ENCODE assay signal across 8 mouse cellular contexts in the genomic region with DNA sequence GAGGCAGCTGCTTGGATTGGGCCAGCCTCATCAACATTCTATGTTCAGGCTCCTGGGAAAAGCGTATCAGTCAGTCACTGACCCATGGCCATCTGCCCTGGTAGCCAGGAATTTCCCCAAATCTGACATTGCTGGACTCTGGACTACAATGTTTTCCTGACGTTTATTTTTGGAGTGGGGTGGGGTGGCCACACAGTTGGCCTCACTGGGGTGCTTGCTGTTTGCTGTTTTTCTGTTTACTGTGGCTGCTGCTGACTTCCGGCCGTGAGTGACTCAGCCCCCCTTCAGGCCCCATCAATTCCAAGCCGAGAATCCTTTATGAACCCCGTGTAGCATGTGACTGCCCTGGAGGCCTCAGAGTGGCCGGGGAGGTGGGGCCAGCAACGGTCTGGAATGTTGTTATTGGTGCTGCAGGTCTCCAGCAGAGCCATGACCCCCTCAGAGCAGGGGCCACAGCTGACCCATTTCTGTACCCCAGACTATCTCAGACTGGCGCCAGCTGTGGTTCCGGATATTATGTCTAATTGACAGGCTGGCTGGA. TPM values are rescaled to one million over a fixed set of nuclear protein-coding genes. Genes with fewer than 3 reads are reported as not detected.
A peak's percentile ranks its signal among the peaks of the same experiment; 100 is the strongest.
DNase-seq lines count a peak whose midpoint lies in the region; ATAC-seq and TF ChIP-seq lines count a peak whose summit lies in the region.
"Had no signal": no experiment of that assay in that cellular context is flagged by ENCODE, and none has a peak within 500 bp of the region (broad histone marks: within the 10 kb centered on the region; RNA-seq: fewer than 3 reads in every experiment).

No protein-coding gene starts in this region.

- no peaks in the 10 kb centered on the region for H3K9me3 ChIP-seq in G1E (replicated peaks)
- H3K9me3 ChIP-seq in heart, embryonic 16.5 days (replicated peaks; ENCODE audit: control insufficient read depth, low read length) = no peaks in the 10 kb centered on the region
- H3K9me3 ChIP-seq in limb, embryonic 12.5 days = no peaks in the 10 kb centered on the region
- H3K9me3 ChIP-seq in forebrain, embryonic 15.5 days = no peaks in the 10 kb centered on the region

- H3K9ac ChIP-seq in heart, embryonic 16.5 days (ENCODE audit: low read length) = no peak overlapping the region
- 0 out of 2 replicates have a peak overlapping the region, but pooled peaks have one; percentile 18 for H3K9ac ChIP-seq in limb, embryonic 12.5 days (replicated peaks)
- no peak overlapping the region for H3K9ac ChIP-seq in forebrain, embryonic 15.5 days (replicated peaks)

- 0 out of 2 replicates have a peak overlapping the region, but pooled peaks have one; percentile 9 for H3K4me2 ChIP-seq in heart, embryonic 16.5 days (ENCODE audit: low read depth, low read length)
- H3K4me2 ChIP-seq in limb, embryonic 12.5 days = no peak overlapping the region
- no peak overlapping the region for H3K4me2 ChIP-seq in forebrain, embryonic 15.5 days (replicated peaks)

- H3K4me3 ChIP-seq in G1E (ENCODE audit: low read depth, low read length) = peak overlapping the region; percentile 41; the same call in 1 of the 2 replicates
- no peak overlapping the region for H3K4me3 ChIP-seq in heart, embryonic 16.5 days (ENCODE audit: low read length)
- no peak overlapping the region for H3K4me3 ChIP-seq in limb, embryonic 12.5 days (replicated peaks)
- no peak overlapping the region for H3K4me3 ChIP-seq in forebrain, embryonic 15.5 days

- no peak for TF ChIP-seq CTCF in G1E (IDR thresholded peaks at IDR 0.05; ENCODE audit: low read depth, low read length)
- TF ChIP-seq CTCF in Patski (IDR thresholded peaks at IDR 0.05) = no peak

- in situ Hi-C loops in Patski (cut with MboI; ENCODE audit: low pct_unique_long_range_greater_than_20kb) = no loop called here

- H3K27me3 ChIP-seq in G1E (ENCODE audit: insufficient read depth, low read length) (peaks cover 43% of the 10 kb centered on the region), Patski (no peaks in the 10 kb centered on the region)
- no peaks in the 10 kb centered on the region for H3K27me3 ChIP-seq in heart, embryonic 16.5 days (ENCODE audit: control insufficient read depth, insufficient read depth, low read length)
- H3K27me3 ChIP-seq in limb, embryonic 12.5 days = no peaks in the 10 kb centered on the region
- H3K27me3 ChIP-seq in forebrain, embryonic 15.5 days = peaks cover 10% of the 10 kb centered on the region; the same call in 1 of the 2 replicates

- 28% methylated on average over 10 of the region's 10 CpGs for WGBS in heart, embryonic 16.5 days
- WGBS in limb, embryonic 12.5 days = 31% methylated on average over 10 of the region's 10 CpGs
- WGBS in forebrain, embryonic 15.5 days = 46% methylated on average over 10 of the region's 10 CpGs

- peaks cover 50% of the 10 kb centered on the region for H3K4me1 ChIP-seq in G1E (ENCODE audit: insufficient read depth, low read depth, low read length)
- H3K4me1 ChIP-seq in heart, embryonic 16.5 days (ENCODE audit: control insufficient read depth, insufficient read depth, low read length) = peaks cover 33% of the 10 kb centered on the region
- peaks cover 47% of the 10 kb centered on the region for H3K4me1 ChIP-seq in limb, embryonic 12.5 days (replicated peaks)
- peaks cover 15% of the 10 kb centered on the region for H3K4me1 ChIP-seq in forebrain, embryonic 15.5 days

- POLR2A ChIA-PET in Patski (lab: Charles Lee) = interaction anchor here (0.7 to 1.0 kb wide), 2 partner anchors 36 to 73 kb away, joined by 3 to 4 read pairs; no protein-coding TSS in a partner anchor

- peak; percentile 67 for ATAC-seq in G1E (ENCODE audit: extremely low read depth, insufficient number of reproducible peaks, low FRiP score, poor library complexity, severe bottlenecking)
- ATAC-seq in Patski = peak; percentile 59
- ATAC-seq in heart, embryonic 16.5 days (replicated peaks; ENCODE audit: extremely low read depth, insufficient read depth, low FRiP score) = 0 out of 2 replicates have a peak, but pooled peaks have one; percentile 11
- ATAC-seq in limb, embryonic 12.5 days (ENCODE audit: insufficient number of reproducible peaks, insufficient read depth, low FRiP score, low TSS enrichment, low read depth) = no peak
- no peak for ATAC-seq in forebrain, embryonic 15.5 days (replicated peaks)

- 0 out of 2 replicates have a peak overlapping the region, but pooled peaks have one; percentile 11 for H3K27ac ChIP-seq in heart, embryonic 16.5 days (ENCODE audit: low read length)
- peak overlapping the region; percentile 50 for H3K27ac ChIP-seq in limb, embryonic 12.5 days
- H3K27ac ChIP-seq in forebrain, embryonic 15.5 days (replicated peaks) = no peak overlapping the region

- CTCF ChIA-PET in Patski (lab: Charles Lee) = interaction anchor here (1.1 to 3.9 kb wide), 10 partner anchors 8 to 184 kb away, joined by 3 to 18 read pairs (median 6); no protein-coding TSS in a partner anchor

- DNase-seq in G1E (ENCODE audit: low spot score) = peak; percentile 47
- peak; percentile 84 for DNase-seq in Patski (ENCODE audit: low read depth, low spot score)
- DNase-seq in retina, postnatal 1 day = peak; percentile 85
- no peak for DNase-seq in layer of hippocampus, postnatal 36 days

- no peaks in the 10 kb centered on the region for H3K36me3 ChIP-seq in G1E (replicated peaks)
- H3K36me3 ChIP-seq in heart, embryonic 16.5 days (ENCODE audit: control insufficient read depth, insufficient read depth) = no peaks in the 10 kb centered on the region
- H3K36me3 ChIP-seq in limb, embryonic 12.5 days = no peaks in the 10 kb centered on the region
- H3K36me3 ChIP-seq in forebrain, embryonic 15.5 days = no peaks in the 10 kb centered on the region

RNA-seq across cellular contexts. Expression of a gene that starts 2.5 kb away (rescaled TPM):
- total RNA-seq in G1E (2014; fragmentation: Nextera tagmentation) (2.0 and 2.6 TPM in 2 replicates), G1E (2017) (6.0 and 7.8 TPM in 2 replicates)
- polyA plus RNA-seq in G1E (2012) (1.1 and 1.6 TPM in 2 replicates), Patski (2021) (108 TPM)
- polyA plus RNA-seq in heart, embryonic 16.5 days (2015; fragmentation: Nextera tagmentation; extraction: Ambion mirVana) = 18.3 and 20.4 TPM in 2 replicates
- 39.2 and 55.1 TPM in 2 replicates for polyA plus RNA-seq in limb, embryonic 12.5 days (2016; fragmentation: Nextera tagmentation; extraction: Ambion mirVana)
- 5.1 and 5.6 TPM in 2 replicates for polyA plus RNA-seq in forebrain, embryonic 15.5 days (2015; fragmentation: Nextera tagmentation; extraction: Ambion mirVana)
- 1 to 10 TPM in 1 of 2 experiments, under 1 TPM in 1; 0.35 to 1.3 TPM for total RNA-seq in layer of hippocampus, postnatal 36 days (2021)
- total RNA-seq: common myeloid progenitor, adult 5-6 weeks had no signal

RNA-seq across cellular contexts. Expression of a gene that starts 35.6 kb away (rescaled TPM):
- total RNA-seq in G1E (2014; fragmentation: Nextera tagmentation) (not detected in 2 replicates), G1E (2017) (0.11 and 0.23 TPM in 2 replicates)
- polyA plus RNA-seq in G1E (2012) (not detected in 2 replicates), Patski (2021) (25.2 TPM)
- polyA plus RNA-seq in heart, embryonic 16.5 days (2015; fragmentation: Nextera tagmentation; extraction: Ambion mirVana) = 0.76 and 1.1 TPM in 2 replicates
- polyA plus RNA-seq in limb, embryonic 12.5 days (2016; fragmentation: Nextera tagmentation; extraction: Ambion mirVana) = 0.63 and 0.88 TPM in 2 replicates
- polyA plus RNA-seq in forebrain, embryonic 15.5 days (2015; fragmentation: Nextera tagmentation; extraction: Ambion mirVana) = 1.5 and 1.8 TPM in 2 replicates
- total RNA-seq in layer of hippocampus, postnatal 36 days (2021) = 10 to 100 TPM; 26.1 to 30.0 TPM
- total RNA-seq: common myeloid progenitor, adult 5-6 weeks had no signal

RNA-seq across cellular contexts. Expression of a gene that starts 43.6 kb away (rescaled TPM):
- 98.7 and 106 TPM in 2 replicates for total RNA-seq in G1E (2014; fragmentation: Nextera tagmentation)
- 70.2 and 73.9 TPM in 2 replicates for total RNA-seq in G1E (2017)
- polyA plus RNA-seq in G1E (2012) = 46.1 and 48.4 TPM in 2 replicates
- polyA plus RNA-seq in Patski (2021) = 79.6 TPM
- polyA plus RNA-seq in heart, embryonic 16.5 days (2015; fragmentation: Nextera tagmentation; extraction: Ambion mirVana) = 31.9 and 35.9 TPM in 2 replicates
- 56.3 and 63.9 TPM in 2 replicates for polyA plus RNA-seq in limb, embryonic 12.5 days (2016; fragmentation: Nextera tagmentation; extraction: Ambion mirVana)
- 40.3 and 43.3 TPM in 2 replicates for polyA plus RNA-seq in forebrain, embryonic 15.5 days (2015; fragmentation: Nextera tagmentation; extraction: Ambion mirVana)
- 10 to 100 TPM; 82.4 to 85.3 TPM for total RNA-seq in layer of hippocampus, postnatal 36 days (2021)

RNA-seq across cellular contexts. Expression of a gene that starts 56.7 kb away (rescaled TPM):
- total RNA-seq in G1E (2014; fragmentation: Nextera tagmentation) (not detected in 2 replicates), G1E (2017) (0.11 TPM in 1 of 2 replicates, not detected in the other)
- polyA plus RNA-seq in G1E (2012) (not detected in 2 replicates), Patski (2021) (0.05 TPM)
- 0.12 TPM in 1 of 2 replicates, not detected in the other for polyA plus RNA-seq in heart, embryonic 16.5 days (2015; fragmentation: Nextera tagmentation; extraction: Ambion mirVana)
- polyA plus RNA-seq in limb, embryonic 12.5 days (2016; fragmentation: Nextera tagmentation; extraction: Ambion mirVana) = not detected in 2 replicates
- not detected in 2 replicates for polyA plus RNA-seq in forebrain, embryonic 15.5 days (2015; fragmentation: Nextera tagmentation; extraction: Ambion mirVana)
- total RNA-seq in layer of hippocampus, postnatal 36 days (2021) = not detected
- total RNA-seq: common myeloid progenitor, adult 5-6 weeks had no signal

Comparison
In these comparisons a context has a peak if more than half of its experiments do, and no peak if none do; other contexts are left out.
1. ATAC-seq: peak in G1E (single experiment), Patski (single experiment) and heart, embryonic 16.5 days (single experiment); none in limb, embryonic 12.5 days (single experiment) and forebrain, embryonic 15.5 days (single experiment).
2. DNase-seq: peak in G1E (single experiment), Patski (single experiment) and retina, postnatal 1 day (single experiment); none in layer of hippocampus, postnatal 36 days (0 of 2).